Mouse (Mus musculus) spleen, adult 2 months (tissue): ENCODE results near the gene Cd27. TPM values are rescaled to one million over a fixed set of nuclear protein-coding genes. Genes with fewer than 3 reads are reported as not detected.

Experiments used
- DNase-seq, 2 experiments: peaks; one replicate each; pipeline versions ENCODE4 v3.0.0 to v3.0.0-alpha.2; 2012 to 2021; ENCODE audit warnings: low spot score in 2 of 2, low read depth in 1 of 2
- H3K27ac ChIP-seq: fragments of 200-500 bp; 2 replicates; pipeline ENCODE4 v1.5.1; 2012; ENCODE audit warnings: low read length, inconsistent platforms; ENCODE audit not compliant: insufficient read depth
- H3K27me3 ChIP-seq: fragments of 200-500 bp; 2 replicates; pipeline ENCODE4 v1.6.1; 2012; ENCODE audit warnings: mild to moderate bottlenecking, moderate library complexity, low read length, inconsistent platforms; ENCODE audit not compliant: control insufficient read depth, insufficient read depth
- H3K36me3 ChIP-seq: fragments of 200-500 bp; 2 replicates; pipeline ENCODE4 v1.6.1; 2012; ENCODE audit warnings: mild to moderate bottlenecking, low read length, inconsistent platforms; ENCODE audit not compliant: control insufficient read depth, insufficient read depth
- H3K4me1 ChIP-seq: fragments of 200-500 bp; 2 replicates; pipeline ENCODE4 v1.6.1; 2011; ENCODE audit warnings: inconsistent platforms; ENCODE audit not compliant: control insufficient read depth, insufficient read depth, insufficient read length
- H3K4me3 ChIP-seq: fragments of 200-500 bp; 2 replicates; pipeline ENCODE4 v1.5.1; 2011; ENCODE audit warnings: mild to moderate bottlenecking, inconsistent platforms; ENCODE audit not compliant: insufficient read depth, insufficient read length; ENCODE audit errors: extremely low read depth
- CTCF ChIP-seq: fragments of 200-500 bp; IDR thresholded peaks from 2 replicates; pipeline ENCODE4 v1.5.1; 2011; ENCODE audit warnings: mild to moderate bottlenecking, inconsistent platforms; ENCODE audit not compliant: insufficient read depth, insufficient read length, insufficient replicate concordance; ENCODE audit errors: extremely low read depth
- POLR2A ChIP-seq: fragments of 200-500 bp; IDR thresholded peaks from 2 replicates; pipeline ENCODE4 v1.6.1; 2011; ENCODE audit warnings: low read depth, low read length, inconsistent platforms
- WGBS: fragments of 180-500 bp; shearing (Covaris S2); methylation state at CpG from one replicate; pipeline ENCODE4 v1.1.7; 2018; 5-methylcytosine and 5-hydroxymethylcytosine counted together
- polyA plus RNA-seq: library from polyadenylated mRNA; depleted of rRNA; stranded (reverse); fragments of >200 nt; gene quantifications from 2 replicates; pipeline ENCODE4 v1.2.3, GENCODE M21; 2012

Gene Cd27
- polyA plus RNA-seq, 1 experiment = 87.3 TPM

DNA sequence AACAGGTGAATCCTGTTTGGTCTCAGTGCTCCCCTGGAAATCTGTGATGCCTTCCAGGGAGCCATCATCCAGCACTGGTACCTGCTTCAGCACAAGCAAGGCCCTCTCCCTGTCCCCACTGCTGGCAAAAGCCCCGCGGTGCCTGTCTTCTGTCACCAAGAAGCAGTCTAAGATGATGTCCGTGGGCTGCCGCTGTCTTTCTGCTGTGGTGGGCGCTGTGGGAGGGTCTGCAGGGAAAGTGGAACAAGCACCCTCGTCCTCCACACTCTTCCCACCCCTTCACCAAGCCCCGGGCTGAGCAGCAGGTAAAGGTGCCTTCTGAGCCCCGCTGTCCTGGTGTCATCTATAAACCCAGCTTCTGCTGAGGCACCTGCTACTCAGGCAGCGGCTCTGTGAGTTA is 6.2 kb downstream of the Cd27 start:
- H3K27ac ChIP-seq = peak overlapping the region; percentile 98
- 61% methylated on average over 9 of the region's 9 CpGs for WGBS
- H3K4me1 ChIP-seq = peaks cover 9% of the 10 kb centered on the region; the same call in 1 of the 2 replicates
- peak overlapping the region; percentile 25; the same call in 1 of the 2 replicates for H3K4me3 ChIP-seq
- no peak for TF ChIP-seq POLR2A
- no peak for TF ChIP-seq CTCF
- H3K27me3 ChIP-seq = no peaks in the 10 kb centered on the region
- H3K36me3 ChIP-seq = peaks cover 24% of the 10 kb centered on the region
- DNase-seq = no peak

GRCm38 (mm10) chr6:125225518-125226115 is 11.2 kb downstream of the Cd27 start:
- peaks cover 26% of the 10 kb centered on the region for H3K4me1 ChIP-seq
- WGBS = 86% methylated on average over 5 of the region's 5 CpGs
- TF ChIP-seq CTCF (peak; percentile 50; the same call in 1 of the 2 replicates), POLR2A (no peak)
- H3K27ac ChIP-seq = no peak overlapping the region
- no peak overlapping the region for H3K4me3 ChIP-seq
- no peak for DNase-seq
- no peaks in the 10 kb centered on the region for H3K27me3 ChIP-seq
- H3K36me3 ChIP-seq = peaks cover 48% of the 10 kb centered on the region

- Histone ChIP-seq H3K27me3 (no peaks in the 10 kb centered on the region), H3K27ac (peak overlapping the region; percentile 88), H3K4me1 (peaks cover 23% of the 10 kb centered on the region), H3K36me3 (peaks cover 48% of the 10 kb centered on the region), H3K4me3 (no peak overlapping the region; the same call in 1 of the 2 replicates)
- WGBS = 26% methylated on average over 3 of the region's 3 CpGs
- DNase-seq = no peak
- TF ChIP-seq CTCF (no peak), POLR2A (no peak)
Measured at GRCm38 (mm10) chr6:125222577-125222976, 14.2 kb downstream of the Cd27 start.

- Histone ChIP-seq H3K4me3 (no peak overlapping the region), H3K27ac (peak overlapping the region; percentile 91), H3K4me1 (peaks cover 23% of the 10 kb centered on the region), H3K36me3 (peaks cover 46% of the 10 kb centered on the region), H3K27me3 (no peaks in the 10 kb centered on the region)
- TF ChIP-seq CTCF (no peak), POLR2A (no peak)
- WGBS = 16% methylated on average over 2 of the region's 2 CpGs
- peak; percentile 85 to 88 for DNase-seq
Measured at GRCm38 (mm10) chr6:125222146-125222545, 14.7 kb downstream of the Cd27 start.

GRCm38 (mm10) chr6:125221115-125221745 is 15.6 kb downstream of the Cd27 start:
- DNase-seq = no peak
- H3K36me3 ChIP-seq = peaks cover 40% of the 10 kb centered on the region
- H3K4me3 ChIP-seq = no peak overlapping the region
- peak overlapping the region; percentile 91 for H3K27ac ChIP-seq
- TF ChIP-seq POLR2A (no peak), CTCF (no peak)
- 93% methylated on average over 20 of the region's 20 CpGs for WGBS
- peaks cover 27% of the 10 kb centered on the region for H3K4me1 ChIP-seq
- H3K27me3 ChIP-seq = no peaks in the 10 kb centered on the region

- Histone ChIP-seq H3K4me3 (no peak overlapping the region), H3K27me3 (no peaks in the 10 kb centered on the region), H3K4me1 (peaks cover 27% of the 10 kb centered on the region), H3K27ac (peak overlapping the region; percentile 46), H3K36me3 (peaks cover 25% of the 10 kb centered on the region)
- DNase-seq = peak; percentile 73 to 77
- TF ChIP-seq CTCF (peak; percentile 15; the same call in 1 of the 2 replicates), POLR2A (no peak)
- WGBS = 60% methylated on average over 4 of the region's 4 CpGs
Measured at GRCm38 (mm10) chr6:125218963-125219362, 17.8 kb downstream of the Cd27 start.

- Histone ChIP-seq H3K4me3 (no peak overlapping the region), H3K36me3 (peaks cover 18% of the 10 kb centered on the region), H3K27ac (no peak overlapping the region), H3K4me1 (peaks cover 22% of the 10 kb centered on the region), H3K27me3 (no peaks in the 10 kb centered on the region)
- no peak for DNase-seq
- TF ChIP-seq CTCF (no peak), POLR2A (no peak)
- WGBS = 87% methylated on average over 11 of the region's 11 CpGs
Measured at GRCm38 (mm10) chr6:125217899-125218298, 18.9 kb downstream of the Cd27 start.
